Comparison of ENCODE assay signal across 8 mouse cellular contexts in the genomic region with DNA sequence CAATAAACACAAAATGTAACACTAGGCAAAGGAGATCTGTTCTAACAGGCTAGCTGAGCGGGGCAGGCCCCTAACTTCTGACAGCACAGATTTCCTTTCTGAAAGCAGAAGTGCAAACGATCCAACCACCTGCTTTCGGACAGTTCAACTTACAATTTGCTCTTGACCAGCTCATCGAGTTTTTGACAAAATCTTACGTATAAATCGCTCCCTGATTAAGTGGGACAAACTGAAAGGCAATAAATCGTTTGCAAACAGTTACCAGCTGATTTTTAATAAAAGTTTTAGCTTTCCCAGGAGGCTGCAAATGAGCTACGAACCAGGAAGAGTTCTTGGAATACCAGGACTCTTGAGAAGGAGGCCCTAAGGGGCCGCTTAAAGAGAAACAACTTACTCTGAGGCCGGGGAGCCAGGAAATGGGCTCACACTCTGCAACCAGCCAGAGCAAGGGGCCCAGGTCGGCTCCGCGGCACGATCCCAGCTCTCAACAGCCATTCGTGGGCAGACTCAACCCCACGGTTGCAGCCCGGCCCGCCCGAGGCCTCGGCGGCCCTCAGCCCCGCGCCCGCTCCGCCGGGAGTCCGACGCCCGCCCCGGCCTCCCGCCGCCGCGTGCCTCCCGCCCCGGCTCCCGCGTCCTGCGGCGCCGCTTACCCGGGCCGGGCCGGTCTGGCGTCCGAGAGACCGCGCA. TPM values are rescaled to one million over a fixed set of nuclear protein-coding genes. Genes with fewer than 3 reads are reported as not detected.
A peak's percentile ranks its signal among the peaks of the same experiment; 100 is the strongest.
DNase-seq lines count a peak whose midpoint lies in the region; ATAC-seq and TF ChIP-seq lines count a peak whose summit lies in the region.

No protein-coding gene starts in this region.

- TF ChIP-seq EP300 in ES-Bruce4 (IDR thresholded peaks at IDR 0.05; ENCODE audit: insufficient read depth, low read depth, low read length), result no peak
- no peak for TF ChIP-seq EP300 in stomach, postnatal 0 days (optimal IDR thresholded peaks at IDR 0.05)

- TF ChIP-seq CTCF in ES-Bruce4 (IDR thresholded peaks at IDR 0.05; ENCODE audit: low read depth, low read length), result no peak
- no peak for TF ChIP-seq CTCF in stomach, postnatal 0 days (IDR thresholded peaks at IDR 0.05; ENCODE audit: low read depth)

- peaks cover 3% of the 10 kb centered on the region for H3K4me1 ChIP-seq in ES-Bruce4 (ENCODE audit: control insufficient read depth, insufficient read depth, low read length)
- no peaks in the 10 kb centered on the region for H3K4me1 ChIP-seq in embryonic facial prominence, embryonic 11.5 days (ENCODE audit: control insufficient read depth, insufficient read depth, low read length)
- peaks cover 29% of the 10 kb centered on the region for H3K4me1 ChIP-seq in heart, embryonic 16.5 days (ENCODE audit: control insufficient read depth, insufficient read depth, low read length)
- peaks cover 30% of the 10 kb centered on the region for H3K4me1 ChIP-seq in midbrain, embryonic 15.5 days
- H3K4me1 ChIP-seq in stomach, postnatal 0 days (replicated peaks; ENCODE audit: control insufficient read depth, insufficient read depth), result no peaks in the 10 kb centered on the region

- no peak; the same call in none of the 2 replicates for ATAC-seq in embryonic facial prominence, embryonic 11.5 days (replicated peaks; ENCODE audit: insufficient number of reproducible peaks, low FRiP score, low TSS enrichment, low read depth)
- ATAC-seq in heart, embryonic 16.5 days (replicated peaks; ENCODE audit: extremely low read depth, insufficient read depth, low FRiP score), result peak; percentile 28
- no peak for ATAC-seq in midbrain, embryonic 15.5 days (replicated peaks)
- no peak; the same call in 1 of the 2 replicates for ATAC-seq in stomach, postnatal 0 days (ENCODE audit: low FRiP score, low TSS enrichment)

- H3K36me3 ChIP-seq in ES-Bruce4 (ENCODE audit: control insufficient read depth, insufficient read depth, low read length, poor library complexity, severe bottlenecking), result peaks cover 39% of the 10 kb centered on the region
- H3K36me3 ChIP-seq in embryonic facial prominence, embryonic 11.5 days (replicated peaks; ENCODE audit: control insufficient read depth, insufficient read depth, low read depth, low read length), result peaks cover 2% of the 10 kb centered on the region
- H3K36me3 ChIP-seq in heart, embryonic 16.5 days (ENCODE audit: control insufficient read depth, insufficient read depth), result peaks cover 11% of the 10 kb centered on the region; the same call in 1 of the 2 replicates
- H3K36me3 ChIP-seq in midbrain, embryonic 15.5 days (replicated peaks), result 0 out of 2 replicates have a peak, but pooled peaks cover 4% of the 10 kb centered on the region
- H3K36me3 ChIP-seq in stomach, postnatal 0 days (ENCODE audit: control insufficient read depth, insufficient read depth, low read length), result peaks cover 2% of the 10 kb centered on the region; the same call in 1 of the 2 replicates

- no peaks in the 10 kb centered on the region for H3K27me3 ChIP-seq in ES-Bruce4 (ENCODE audit: control insufficient read depth, insufficient read depth, low read length, poor library complexity, severe bottlenecking)
- no peaks in the 10 kb centered on the region for H3K27me3 ChIP-seq in embryonic facial prominence, embryonic 11.5 days (ENCODE audit: control insufficient read depth, insufficient read depth, low read length)
- no peaks in the 10 kb centered on the region for H3K27me3 ChIP-seq in heart, embryonic 16.5 days (ENCODE audit: control insufficient read depth, insufficient read depth, low read length)
- no peaks in the 10 kb centered on the region for H3K27me3 ChIP-seq in midbrain, embryonic 15.5 days (replicated peaks)
- no peaks in the 10 kb centered on the region for H3K27me3 ChIP-seq in stomach, postnatal 0 days (ENCODE audit: control insufficient read depth, insufficient read depth, low read length)

- H3K9ac ChIP-seq in ES-Bruce4 (ENCODE audit: low read depth, poor library complexity, severe bottlenecking), result peak overlapping the region; percentile 100
- peak overlapping the region; percentile 99 for H3K9ac ChIP-seq in embryonic facial prominence, embryonic 11.5 days (replicated peaks; ENCODE audit: low read length)
- H3K9ac ChIP-seq in heart, embryonic 16.5 days (ENCODE audit: low read length), result peak overlapping the region; percentile 100
- H3K9ac ChIP-seq in midbrain, embryonic 15.5 days, result peak overlapping the region; percentile 80
- peak overlapping the region; percentile 99 for H3K9ac ChIP-seq in stomach, postnatal 0 days (ENCODE audit: low read length)

- WGBS in embryonic facial prominence, embryonic 11.5 days, result under 1% methylated on average over 45 of the region's 48 CpGs
- WGBS in heart, embryonic 16.5 days, result under 1% methylated on average over 48 of the region's 48 CpGs
- under 1% methylated on average over 46 of the region's 48 CpGs for WGBS in midbrain, embryonic 15.5 days
- WGBS in stomach, postnatal 0 days, result 2% methylated on average over 21 of the region's 48 CpGs

- H3K4me3 ChIP-seq in ES-Bruce4 (ENCODE audit: low read depth, low read length), result peak overlapping the region; percentile 96
- H3K4me3 ChIP-seq in embryonic facial prominence, embryonic 11.5 days (ENCODE audit: low read depth, low read length), result peak overlapping the region; percentile 99
- H3K4me3 ChIP-seq in heart, embryonic 16.5 days (ENCODE audit: low read length), result peak overlapping the region; percentile 99
- peak overlapping the region; percentile 67 for H3K4me3 ChIP-seq in midbrain, embryonic 15.5 days
- H3K4me3 ChIP-seq in stomach, postnatal 0 days (ENCODE audit: low read depth, low read length), result peak overlapping the region; percentile 90

- DNase-seq in 416B (ENCODE audit: low read depth) (peak; percentile 79), liver (peak; percentile 26)
- DNase-seq in embryonic facial prominence, embryonic 11.5 days (ENCODE audit: low spot score), result peak; percentile 46
- no peak for DNase-seq in stomach, postnatal 0 days (ENCODE audit: low spot score)
- no peak for DNase-seq in right cerebral cortex, postnatal 4 days

- peak overlapping the region; percentile 90 for H3K27ac ChIP-seq in ES-Bruce4 (ENCODE audit: insufficient read depth, low read length)
- H3K27ac ChIP-seq in embryonic facial prominence, embryonic 11.5 days (replicated peaks; ENCODE audit: low read depth, low read length), result peak overlapping the region; percentile 87
- peak overlapping the region; percentile 98 for H3K27ac ChIP-seq in heart, embryonic 16.5 days (ENCODE audit: low read length)
- H3K27ac ChIP-seq in midbrain, embryonic 15.5 days, result peak overlapping the region; percentile 93
- H3K27ac ChIP-seq in stomach, postnatal 0 days (replicated peaks), result peak overlapping the region; percentile 99

- H3K9me3 ChIP-seq in ES-Bruce4 (replicated peaks; ENCODE audit: control insufficient read depth, insufficient read depth, low read length, poor library complexity, severe bottlenecking), result peaks cover 29% of the 10 kb centered on the region
- H3K9me3 ChIP-seq in embryonic facial prominence, embryonic 11.5 days (replicated peaks; ENCODE audit: control insufficient read depth, low read length), result no peaks in the 10 kb centered on the region
- H3K9me3 ChIP-seq in heart, embryonic 16.5 days (replicated peaks; ENCODE audit: control insufficient read depth, low read length), result no peaks in the 10 kb centered on the region
- H3K9me3 ChIP-seq in midbrain, embryonic 15.5 days, result no peaks in the 10 kb centered on the region
- H3K9me3 ChIP-seq in stomach, postnatal 0 days (ENCODE audit: control insufficient read depth, low read length), result no peaks in the 10 kb centered on the region

- TF ChIP-seq POLR2A in ES-Bruce4 (IDR thresholded peaks at IDR 0.05; ENCODE audit: insufficient read depth, low read length), result no peak

- peak overlapping the region; percentile 59 for H3K4me2 ChIP-seq in embryonic facial prominence, embryonic 11.5 days (ENCODE audit: low read depth, low read length)
- peak overlapping the region; percentile 66 for H3K4me2 ChIP-seq in heart, embryonic 16.5 days (ENCODE audit: low read depth, low read length)
- peak overlapping the region; percentile 60 for H3K4me2 ChIP-seq in midbrain, embryonic 15.5 days
- H3K4me2 ChIP-seq in stomach, postnatal 0 days (replicated peaks; ENCODE audit: low read depth), result peak overlapping the region; percentile 50

RNA-seq across cellular contexts. Expression of a gene that starts 1.0 kb away (rescaled TPM):
- 212 and 245 TPM in 2 replicates for polyA plus RNA-seq in ES-Bruce4 (2011; ENCODE audit: insufficient read depth, insufficient read length, low read depth, missing spikeins)
- 381 and 407 TPM in 2 replicates for polyA plus RNA-seq in embryonic facial prominence, embryonic 11.5 days (2014; fragmentation: Nextera tagmentation; extraction: Ambion mirVana)
- polyA plus RNA-seq in heart, embryonic 16.5 days (2015; fragmentation: Nextera tagmentation; extraction: Ambion mirVana), result 426 and 448 TPM in 2 replicates
- polyA plus RNA-seq in midbrain, embryonic 15.5 days (2015; fragmentation: Nextera tagmentation; extraction: Ambion mirVana), result 414 TPM in 2 replicates
- polyA plus RNA-seq in stomach, postnatal 0 days (2015; fragmentation: Nextera tagmentation; extraction: Ambion mirVana), result 868 and 874 TPM in 2 replicates

Comparison
In these comparisons a context has a peak if more than half of its experiments do, and no peak if none do; other contexts are left out.
1. DNase-seq: peak in 416B (single experiment), embryonic facial prominence, embryonic 11.5 days (single experiment) and liver (single experiment); none in stomach, postnatal 0 days (single experiment) and right cerebral cortex, postnatal 4 days (single experiment).
2. Peak in every context shown above with its lines, with median percentiles within 50 percentile points of each other: H3K27ac ChIP-seq, H3K4me3 ChIP-seq, H3K9ac ChIP-seq and H3K4me2 ChIP-seq.